Mouse (Mus musculus): ENCODE measurements around the gene Ugt1a6b. TPM values are rescaled to one million over a fixed set of nuclear protein-coding genes. Genes with fewer than 3 reads are reported as not detected.
"Not testable (repeated sequence)": the region's sequence is repeated elsewhere in the genome, so short reads cannot be mapped to it uniquely, and the experiment has no call there.

Ugt1a6b gene
- under 1 TPM; 0.81 to 0.87 TPM for total RNA-seq (2021)
- long read RNA-seq, experiment 1: 0 reads
- long read RNA-seq, experiment 2: 0 reads

GRCm38 (mm10) chr1:88103019-88103418 lies at the start of gene Ugt1a6b:
Gene Ugt1a6b, plus strand, starts transcription at chr1:88103252.
- not testable (repeated sequence) for DNase-seq

GRCm38 (mm10) chr1:88055088-88055487 lies 48.0 kb upstream of the Ugt1a6b start, which contains the start of gene Ugt1a10:
Gene Ugt1a10, plus strand, starts transcription at chr1:88055388.
- no peak for DNase-seq

GRCm38 (mm10) chr1:88066472-88067102 lies 36.5 kb upstream of the Ugt1a6b start:
- not testable (repeated sequence) for DNase-seq

GRCm38 (mm10) chr1:88070495-88070894 lies 32.6 kb upstream of the Ugt1a6b start, which contains the start of gene Ugt1a9:
Gene Ugt1a9, plus strand, starts transcription at chr1:88070800.
- DNase-seq: no peak

GRCm38 (mm10) chr1:88070902-88071301 lies 32.1 kb upstream of the Ugt1a6b start:
- DNase-seq: no peak

GRCm38 (mm10) chr1:88074471-88074870 lies 28.6 kb upstream of the Ugt1a6b start:
- DNase-seq: no peak

GRCm38 (mm10) chr1:88077128-88077527 lies 25.9 kb upstream of the Ugt1a6b start:
- DNase-seq: no peak

- no peak for DNase-seq
Measured at GRCm38 (mm10) chr1:88081670-88082069, 21.4 kb upstream of the Ugt1a6b start.

- DNase-seq: no peak
Measured at GRCm38 (mm10) chr1:88086125-88086524, 16.9 kb upstream of the Ugt1a6b start.

- DNase-seq: no peak
Measured at GRCm38 (mm10) chr1:88087513-88087912, 15.5 kb upstream of the Ugt1a6b start, which contains the start of gene Ugt1a8. Gene Ugt1a8, plus strand, starts transcription at chr1:88087813.

- DNase-seq: no peak
Measured at GRCm38 (mm10) chr1:88092341-88092740, 10.7 kb upstream of the Ugt1a6b start.

- not testable (repeated sequence) for DNase-seq
Measured at GRCm38 (mm10) chr1:88094270-88094676, 8.8 kb upstream of the Ugt1a6b start.

GRCm38 (mm10) chr1:88094941-88095492 lies 8.0 kb upstream of the Ugt1a6b start, which contains the start of gene Ugt1a7c:
Gene Ugt1a7c, plus strand, starts transcription at chr1:88095062.
- peak; percentile 7 for DNase-seq

- not testable (repeated sequence) for DNase-seq
Measured at GRCm38 (mm10) chr1:88098546-88098945, 4.5 kb upstream of the Ugt1a6b start.

GRCm38 (mm10) chr1:88099691-88100090 lies 3.4 kb upstream of the Ugt1a6b start:
- not testable (repeated sequence) for DNase-seq

- DNase-seq: not testable (repeated sequence)
Measured at GRCm38 (mm10) chr1:88103697-88104468, 831 bp downstream of the Ugt1a6b start.

GRCm38 (mm10) chr1:88104667-88105430 lies 1.8 kb downstream of the Ugt1a6b start:
- no peak for DNase-seq

GRCm38 (mm10) chr1:88105656-88106055 lies 2.6 kb downstream of the Ugt1a6b start:
- no peak for DNase-seq

- DNase-seq: not testable (repeated sequence)
Measured at GRCm38 (mm10) chr1:88109027-88109557, 6.0 kb downstream of the Ugt1a6b start.

- not testable (repeated sequence) for DNase-seq
Measured at GRCm38 (mm10) chr1:88109604-88110003, 6.6 kb downstream of the Ugt1a6b start.

GRCm38 (mm10) chr1:88112769-88113168 lies 9.7 kb downstream of the Ugt1a6b start:
- not testable (repeated sequence) for DNase-seq

- not testable (repeated sequence) for DNase-seq
Measured at GRCm38 (mm10) chr1:88120550-88120949, 17.5 kb downstream of the Ugt1a6b start.

All from gastrocnemius, postnatal 10 days (tissue).